Mouse (Mus musculus) midbrain, embryonic 10.5 days (tissue): Measurements from ENCODE around the gene Dner. TPM values are rescaled to one million over a fixed set of nuclear protein-coding genes. Genes with fewer than 3 reads are reported as not detected.

Source experiments
- DNase-seq: peaks from one replicate; pipeline ENCODE4 v3.0.0-alpha.2; 2017; ENCODE audit warnings: low spot score
- H3K27ac ChIP-seq: fragments of 300-500 bp; sonication (generic); replicated peaks from 2 replicates; pipeline ENCODE4 v1.5.1; 2016; ENCODE audit warnings: mild to moderate bottlenecking
- H3K27me3 ChIP-seq: fragments of 300-500 bp; sonication (generic); 2 replicates; pipeline ENCODE4 v1.6.1; 2016; ENCODE audit warnings: low read depth, mild to moderate bottlenecking; ENCODE audit not compliant: poor library complexity, severe bottlenecking
- H3K36me3 ChIP-seq: fragments of 300-500 bp; sonication (generic); 2 replicates; pipeline ENCODE4 v1.6.1; 2016; ENCODE audit warnings: mild to moderate bottlenecking, moderate library complexity
- H3K4me1 ChIP-seq: fragments of 300-500 bp; sonication (generic); 2 replicates; pipeline ENCODE4 v1.6.1; 2016
- H3K4me3 ChIP-seq: fragments of 300-500 bp; sonication (generic); 2 replicates; pipeline ENCODE4 v1.5.1; 2016; ENCODE audit warnings: mild to moderate bottlenecking, moderate library complexity
- H3K9me3 ChIP-seq: fragments of 300-500 bp; sonication (generic); replicated peaks from 2 replicates; pipeline ENCODE4 v1.6.1; 2016; ENCODE audit warnings: mild to moderate bottlenecking
- WGBS: fragments of 180-500 bp; shearing (Covaris S2); methylation state at CpG from one replicate; pipeline ENCODE4 v1.1.7; 2016; 5-methylcytosine and 5-hydroxymethylcytosine counted together
- polyA plus RNA-seq: library from polyadenylated mRNA; unstranded; fragments of >200 nt; fragmentation: Nextera tagmentation; extraction: Ambion mirVana; gene quantifications from 2 replicates; pipeline ENCODE4 v1.2.1, GENCODE M21; 2016

Dner gene
- polyA plus RNA-seq, 1 experiment from 2014 or later = 10.6 TPM

DNA sequence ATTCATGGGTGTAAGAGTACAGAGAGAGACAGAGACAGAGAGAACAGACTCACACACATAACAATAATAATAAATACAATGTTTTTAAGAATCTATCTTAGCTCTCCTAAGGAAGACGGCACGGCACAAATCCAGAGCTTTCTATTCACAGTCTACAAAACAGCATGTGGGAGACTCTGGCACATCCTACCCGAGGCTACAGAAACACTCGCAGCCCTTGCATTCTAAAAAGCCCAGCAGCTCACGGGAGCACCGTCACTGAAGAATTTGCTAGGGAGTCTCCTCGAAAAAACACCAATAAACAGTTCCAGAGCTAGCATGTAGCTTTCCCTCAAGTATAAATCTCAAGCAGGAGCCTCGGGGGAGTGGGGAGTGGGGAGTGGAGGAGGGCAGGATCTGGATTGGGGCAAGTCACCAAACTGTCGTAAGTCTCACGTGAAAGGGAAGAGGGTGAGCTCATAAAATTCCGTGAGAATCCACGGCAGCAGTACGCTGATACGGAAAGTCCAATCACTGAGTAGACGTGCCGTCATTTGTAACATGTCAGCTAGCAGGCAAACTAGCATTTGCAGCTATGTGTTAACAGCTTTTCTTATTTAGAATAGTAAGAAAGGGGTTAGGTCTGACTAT is 76.8 kb downstream of the Dner start:
- H3K36me3 ChIP-seq = no peaks in the 10 kb centered on the region
- no peaks in the 10 kb centered on the region for H3K9me3 ChIP-seq
- H3K4me1 ChIP-seq = peaks cover 76% of the 10 kb centered on the region
- peaks cover 29% of the 10 kb centered on the region for H3K27me3 ChIP-seq
- no peak for DNase-seq
- peak overlapping the region; percentile 64 for H3K27ac ChIP-seq
- H3K4me3 ChIP-seq = no peak overlapping the region
- WGBS = 62% methylated on average over 16 of the region's 16 CpGs

DNA sequence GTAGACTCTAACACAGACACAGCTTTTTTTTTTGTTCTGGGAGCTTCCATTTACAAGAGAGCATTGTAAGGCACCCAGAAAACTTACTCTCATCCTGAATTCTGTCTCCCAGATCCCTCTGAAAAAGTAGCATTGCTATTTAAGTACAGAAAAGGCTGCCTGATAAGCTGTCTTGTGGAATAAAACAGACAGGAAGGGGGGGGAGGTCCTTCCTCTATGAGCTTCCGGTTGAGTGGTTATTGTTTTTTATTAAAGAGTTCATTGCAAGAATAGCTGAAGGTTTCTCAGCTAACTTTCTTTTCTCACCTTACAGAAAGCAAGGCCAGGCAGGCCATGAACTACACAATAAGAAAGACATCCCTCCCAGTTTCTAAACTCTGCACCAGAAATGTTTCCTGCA is 77.9 kb downstream of the Dner start:
- H3K4me1 ChIP-seq = peaks cover 79% of the 10 kb centered on the region
- no peaks in the 10 kb centered on the region for H3K36me3 ChIP-seq
- H3K27ac ChIP-seq = no peak overlapping the region
- 81% methylated on average over 1 of the region's 1 CpGs for WGBS
- no peak for DNase-seq
- H3K27me3 ChIP-seq = peaks cover 33% of the 10 kb centered on the region
- no peak overlapping the region for H3K4me3 ChIP-seq
- no peaks in the 10 kb centered on the region for H3K9me3 ChIP-seq

DNA sequence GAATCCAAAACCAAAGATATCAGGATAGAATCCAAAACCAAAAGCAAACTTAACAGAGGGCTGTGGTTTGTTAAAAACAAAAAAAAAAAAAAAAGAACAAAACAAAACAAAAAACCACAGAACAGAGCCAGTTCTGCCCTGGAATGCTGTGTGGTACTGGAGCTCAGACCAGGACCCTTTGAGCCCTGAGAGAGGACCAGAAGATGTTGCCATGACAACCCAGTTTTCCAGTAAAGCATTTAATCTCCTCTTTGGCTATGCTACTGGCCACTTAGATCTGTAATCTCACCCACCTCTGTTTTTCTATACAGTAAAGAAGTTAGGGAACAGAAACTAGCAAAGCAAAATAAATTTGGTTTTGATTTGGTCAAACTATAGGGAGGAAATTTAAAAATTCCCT is 79.9 kb downstream of the Dner start:
- peaks cover 36% of the 10 kb centered on the region for H3K27me3 ChIP-seq
- peaks cover 77% of the 10 kb centered on the region for H3K4me1 ChIP-seq
- H3K36me3 ChIP-seq = no peaks in the 10 kb centered on the region
- H3K4me3 ChIP-seq = no peak overlapping the region
- H3K27ac ChIP-seq = no peak overlapping the region
- H3K9me3 ChIP-seq = no peaks in the 10 kb centered on the region
- no peak for DNase-seq

DNA sequence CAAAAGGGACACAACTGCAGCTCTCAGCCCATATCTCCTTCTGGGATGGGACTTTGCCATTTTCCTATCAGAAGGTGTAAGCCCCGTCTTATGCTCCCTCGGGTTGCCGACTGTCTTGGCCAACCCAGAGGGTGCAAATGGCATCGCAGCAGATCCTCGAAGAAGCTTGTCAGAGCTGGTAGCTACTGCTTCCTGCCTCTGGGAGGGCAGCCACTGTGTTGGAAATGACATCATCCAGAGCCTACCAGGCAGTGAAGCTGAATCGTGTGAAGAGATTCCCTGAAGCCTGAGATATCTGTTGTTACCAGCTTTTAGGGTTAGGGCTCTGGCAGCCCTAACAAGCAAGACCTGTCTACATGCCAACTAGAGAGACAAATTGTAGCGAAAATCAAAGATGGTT is 81.4 kb downstream of the Dner start:
- Histone ChIP-seq H3K27me3 (peaks cover 45% of the 10 kb centered on the region), H3K27ac (no peak overlapping the region), H3K36me3 (no peaks in the 10 kb centered on the region), H3K9me3 (no peaks in the 10 kb centered on the region), H3K4me1 (peaks cover 75% of the 10 kb centered on the region), H3K4me3 (no peak overlapping the region)
- no peak for DNase-seq
- 84% methylated on average over 7 of the region's 7 CpGs for WGBS

GRCm38 (mm10) chr1:84613119-84613518 is 82.9 kb downstream of the Dner start:
- no peak overlapping the region; the same call in 1 of the 2 replicates for H3K4me3 ChIP-seq
- H3K27ac ChIP-seq = peak overlapping the region; percentile 65
- H3K36me3 ChIP-seq = no peaks in the 10 kb centered on the region
- peaks cover 49% of the 10 kb centered on the region for H3K27me3 ChIP-seq
- H3K4me1 ChIP-seq = peaks cover 64% of the 10 kb centered on the region
- H3K9me3 ChIP-seq = peaks cover 3% of the 10 kb centered on the region
- DNase-seq = peak; percentile 70
- 28% methylated on average over 8 of the region's 8 CpGs for WGBS

- H3K4me1 ChIP-seq = peaks cover 51% of the 10 kb centered on the region
- peak overlapping the region; percentile 55; the same call in 1 of the 2 replicates for H3K27ac ChIP-seq
- no peak for DNase-seq
- H3K36me3 ChIP-seq = no peaks in the 10 kb centered on the region
- WGBS = 95% methylated on average over 3 of the region's 3 CpGs
- no peak overlapping the region for H3K4me3 ChIP-seq
- H3K9me3 ChIP-seq = peaks cover 3% of the 10 kb centered on the region
- peaks cover 43% of the 10 kb centered on the region for H3K27me3 ChIP-seq
Observed at GRCm38 (mm10) chr1:84611331-84611730, 84.7 kb downstream of the Dner start.

GRCm38 (mm10) chr1:84599025-84599424 is 97.0 kb downstream of the Dner start:
- DNase-seq = no peak
- WGBS = 93% methylated on average over 5 of the region's 5 CpGs
- H3K9me3 ChIP-seq = 0 out of 2 replicates have a peak, but pooled peaks cover 3% of the 10 kb centered on the region
- H3K4me1 ChIP-seq = no peaks in the 10 kb centered on the region
- H3K27ac ChIP-seq = no peak overlapping the region
- H3K27me3 ChIP-seq = no peaks in the 10 kb centered on the region
- H3K4me3 ChIP-seq = no peak overlapping the region
- no peaks in the 10 kb centered on the region for H3K36me3 ChIP-seq

DNA sequence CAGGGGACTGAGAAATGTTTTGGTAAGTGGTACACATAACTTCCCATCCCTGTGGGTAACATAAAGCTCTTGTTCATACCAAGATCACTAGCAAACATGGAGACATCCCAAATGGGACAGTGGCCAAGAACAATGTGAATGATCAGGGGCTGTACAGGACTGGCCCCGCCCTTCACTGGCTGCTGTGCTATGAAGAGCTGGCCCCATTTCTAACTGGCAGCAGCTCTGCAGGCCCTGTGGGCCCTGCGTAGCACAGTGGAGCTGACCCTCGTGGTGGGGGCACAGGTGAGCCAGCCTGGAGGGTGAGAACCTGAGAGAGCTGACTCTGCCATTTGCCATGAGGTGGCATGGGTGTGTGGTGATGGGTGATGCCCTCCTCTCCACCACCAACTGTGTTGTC is 100.0 kb downstream of the Dner start:
- H3K4me3 ChIP-seq = no peak overlapping the region

DNA sequence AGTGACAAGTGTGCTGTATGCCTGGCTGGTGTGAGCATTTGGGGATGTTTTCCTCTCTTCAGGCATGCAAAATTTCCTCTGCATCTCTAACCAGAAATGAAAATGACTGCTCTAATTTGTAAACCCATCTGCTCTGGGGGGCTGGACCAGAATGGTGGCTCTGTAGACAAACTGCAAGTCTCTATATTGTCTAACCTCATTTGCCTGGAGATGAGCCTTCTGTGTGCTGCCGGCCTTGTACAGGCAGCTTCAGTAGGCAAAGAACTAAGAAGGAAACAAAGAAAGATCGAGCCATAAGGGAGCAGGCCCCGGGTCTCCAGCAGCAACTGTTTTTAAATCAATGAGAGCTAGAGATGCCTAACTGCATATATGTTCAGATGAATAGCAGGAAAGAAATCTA is 103.6 kb downstream of the Dner start:
- 78% methylated on average over 3 of the region's 3 CpGs for WGBS
- H3K36me3 ChIP-seq = no peaks in the 10 kb centered on the region
- peaks cover 18% of the 10 kb centered on the region for H3K4me1 ChIP-seq
- H3K27ac ChIP-seq = 0 out of 2 replicates have a peak overlapping the region, but pooled peaks have one; percentile 23
- DNase-seq = no peak
- no peaks in the 10 kb centered on the region for H3K27me3 ChIP-seq
- H3K4me3 ChIP-seq = no peak overlapping the region
- no peaks in the 10 kb centered on the region for H3K9me3 ChIP-seq

More for the DNA sequence above, 100.0 kb downstream of the Dner start:
- H3K27ac ChIP-seq = no peak overlapping the region
- H3K27me3 ChIP-seq = no peaks in the 10 kb centered on the region
- no peaks in the 10 kb centered on the region for H3K36me3 ChIP-seq
- WGBS = 77% methylated on average over 3 of the region's 3 CpGs
- DNase-seq = no peak
- H3K9me3 ChIP-seq = no peaks in the 10 kb centered on the region
- peaks cover 7% of the 10 kb centered on the region for H3K4me1 ChIP-seq

- no peak overlapping the region for H3K27ac ChIP-seq
- no peak overlapping the region for H3K4me3 ChIP-seq
- no peaks in the 10 kb centered on the region for H3K36me3 ChIP-seq
- H3K9me3 ChIP-seq = no peaks in the 10 kb centered on the region
- 85% methylated on average over 9 of the region's 9 CpGs for WGBS
- H3K27me3 ChIP-seq = no peaks in the 10 kb centered on the region
- H3K4me1 ChIP-seq = peaks cover 31% of the 10 kb centered on the region
- DNase-seq = no peak
Observed at GRCm38 (mm10) chr1:84590534-84590933, 105.5 kb downstream of the Dner start.

GRCm38 (mm10) chr1:84585434-84585833 is 110.6 kb downstream of the Dner start:
- no peak overlapping the region for H3K27ac ChIP-seq
- peak; percentile 43 for DNase-seq
- 15% methylated on average over 6 of the region's 6 CpGs for WGBS
- H3K27me3 ChIP-seq = no peaks in the 10 kb centered on the region
- peaks cover 31% of the 10 kb centered on the region for H3K4me1 ChIP-seq
- H3K4me3 ChIP-seq = peak overlapping the region; percentile 16; the same call in 1 of the 2 replicates
- no peaks in the 10 kb centered on the region for H3K9me3 ChIP-seq
- no peaks in the 10 kb centered on the region for H3K36me3 ChIP-seq

DNA sequence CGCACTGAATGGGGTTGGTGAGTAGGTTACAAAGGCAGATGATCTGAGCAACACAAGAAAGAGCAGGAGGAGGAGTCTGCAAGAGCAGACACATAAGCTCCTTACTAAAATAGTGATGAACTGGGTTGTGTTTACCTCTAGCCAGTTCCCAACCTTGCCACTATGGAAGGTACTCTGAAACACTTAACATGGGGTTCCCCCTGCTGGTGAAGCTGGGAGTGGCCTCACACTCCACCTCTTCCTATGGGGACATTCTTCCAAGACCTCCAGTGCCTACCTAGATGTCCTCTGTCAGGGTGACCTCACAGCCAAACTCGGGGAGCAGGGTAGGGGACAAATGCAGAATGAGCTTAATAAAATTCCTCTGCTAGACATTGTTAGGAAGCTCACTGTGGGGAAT is 114.2 kb downstream of the Dner start:
- Histone ChIP-seq H3K9me3 (no peaks in the 10 kb centered on the region), H3K27me3 (no peaks in the 10 kb centered on the region), H3K36me3 (no peaks in the 10 kb centered on the region), H3K27ac (no peak overlapping the region), H3K4me1 (peaks cover 19% of the 10 kb centered on the region), H3K4me3 (no peak overlapping the region)
- 65% methylated on average over 2 of the region's 2 CpGs for WGBS
- DNase-seq = peak; percentile 36

DNA sequence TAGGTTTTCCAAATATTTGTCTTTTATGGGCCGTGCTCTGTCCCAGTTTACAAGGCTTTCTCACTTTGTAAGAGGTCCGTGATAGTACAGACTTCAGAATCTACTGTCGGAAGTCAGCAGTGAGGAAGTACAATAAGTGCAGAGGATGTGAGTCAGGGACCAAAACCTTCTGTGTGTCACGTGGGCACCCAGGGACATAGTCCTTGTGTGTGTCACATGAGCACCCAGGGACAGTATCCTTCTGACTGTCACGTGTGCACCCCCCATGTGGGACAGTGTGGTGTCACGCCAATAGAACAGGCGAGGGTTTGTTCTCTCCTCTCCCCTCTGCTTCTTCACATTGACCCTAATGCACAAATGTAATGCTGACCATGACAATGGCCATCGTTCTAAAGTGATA is 134.2 kb downstream of the Dner start:
- 83% methylated on average over 8 of the region's 8 CpGs for WGBS
- Histone ChIP-seq H3K36me3 (no peaks in the 10 kb centered on the region), H3K27me3 (no peaks in the 10 kb centered on the region), H3K27ac (no peak overlapping the region), H3K4me3 (no peak overlapping the region), H3K4me1 (peaks cover 18% of the 10 kb centered on the region), H3K9me3 (no peaks in the 10 kb centered on the region)
- DNase-seq = no peak
